Mouse (Mus musculus) right cerebral cortex, postnatal 14 days (tissue): ENCODE results near the gene Tube1.
A peak's percentile ranks its signal among the peaks of the same experiment; 100 is the strongest.

Experiments used
- DNase-seq: peaks from one replicate; pipeline ENCODE4 v3.0.0; 2022

The Tube1 gene

DNA sequence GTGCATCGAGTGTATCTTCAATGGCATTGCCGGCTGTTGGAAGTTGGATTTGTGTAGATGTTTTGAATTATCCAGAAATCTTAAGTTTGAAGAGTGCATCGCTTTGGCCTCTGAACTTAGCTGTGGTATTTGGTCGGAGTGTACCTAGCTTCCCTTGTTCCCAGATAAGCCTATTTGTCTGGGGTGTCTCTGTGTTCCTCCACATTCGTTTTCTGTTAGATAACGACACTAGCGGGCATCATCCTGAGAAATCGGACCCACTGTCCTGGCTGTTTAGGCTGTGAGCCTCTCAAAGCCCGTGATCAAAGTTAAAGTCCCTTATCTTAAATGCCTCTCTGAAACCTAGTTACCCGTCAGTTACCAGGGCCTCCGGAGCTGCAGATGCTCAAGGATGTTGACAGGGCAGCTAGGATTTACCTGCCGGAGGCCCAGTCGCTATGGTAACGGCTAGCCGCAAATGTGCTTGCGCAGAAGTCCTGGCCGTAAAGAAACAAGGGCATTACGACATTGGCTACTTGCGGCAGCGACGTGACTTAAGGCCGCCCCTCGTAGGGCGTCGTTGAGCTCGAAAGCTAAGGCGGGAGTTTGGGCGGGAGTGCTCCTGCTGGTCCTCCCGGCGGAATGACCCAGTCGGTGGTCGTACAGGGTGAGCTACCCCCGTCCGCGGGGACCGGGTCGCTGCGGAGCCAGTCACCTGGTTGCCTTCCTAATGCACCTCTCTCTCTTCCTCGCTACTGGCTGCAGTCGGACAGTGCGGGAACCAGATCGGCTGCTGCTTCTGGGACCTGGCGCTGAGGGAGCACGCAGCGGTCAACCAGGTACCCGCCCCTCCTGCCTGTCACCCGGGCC is at the start of gene Tube1, which contains the start of gene Fam229b:
TSS of gene Tube1 (plus strand) at position 515 of the 849 bp plus-strand sequence.
TSS of gene Fam229b (minus strand) at position 453 of the 849 bp plus-strand sequence.
- DNase-seq, result peak; percentile 91

DNA sequence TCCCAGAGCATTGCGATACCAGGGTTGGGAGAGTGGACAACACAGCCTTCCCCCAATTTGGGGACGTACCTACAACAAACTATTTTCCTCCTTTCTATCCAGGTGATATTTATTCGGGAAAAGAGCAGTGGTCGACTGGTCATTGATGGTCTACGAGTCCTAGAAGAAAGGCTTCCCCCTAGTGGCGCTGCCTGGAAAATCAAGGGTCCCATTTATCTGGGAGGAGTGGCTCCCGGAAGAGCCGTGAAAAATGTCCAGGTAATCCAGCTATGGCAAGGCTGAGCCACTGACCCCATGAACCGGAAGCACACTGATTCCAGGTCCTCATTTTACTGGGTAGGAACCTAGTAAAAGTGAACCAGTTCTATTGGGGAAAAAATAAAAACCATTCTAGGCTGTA is 36.8 kb upstream of the Tube1 start:
- DNase-seq, result peak; percentile 44

DNA sequence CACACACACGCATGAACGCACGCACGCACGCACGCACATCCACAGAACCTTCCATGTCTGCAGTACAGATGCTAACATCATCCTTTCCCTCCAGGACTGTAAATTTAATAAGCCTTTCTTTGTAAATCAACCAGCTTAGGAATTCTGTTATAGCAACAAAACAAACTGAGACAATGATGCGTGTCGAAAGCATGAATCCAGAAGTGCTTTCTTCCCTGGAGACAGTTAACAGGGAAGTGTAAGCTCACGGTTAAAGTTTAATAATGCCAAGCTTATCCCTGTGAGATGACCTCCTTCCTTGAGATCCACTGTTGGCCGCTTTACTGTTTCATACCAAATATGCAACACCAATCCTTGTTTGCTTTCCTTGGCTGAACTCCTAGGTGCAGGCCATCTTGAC is 35.0 kb upstream of the Tube1 start:
- no peak for DNase-seq

DNA sequence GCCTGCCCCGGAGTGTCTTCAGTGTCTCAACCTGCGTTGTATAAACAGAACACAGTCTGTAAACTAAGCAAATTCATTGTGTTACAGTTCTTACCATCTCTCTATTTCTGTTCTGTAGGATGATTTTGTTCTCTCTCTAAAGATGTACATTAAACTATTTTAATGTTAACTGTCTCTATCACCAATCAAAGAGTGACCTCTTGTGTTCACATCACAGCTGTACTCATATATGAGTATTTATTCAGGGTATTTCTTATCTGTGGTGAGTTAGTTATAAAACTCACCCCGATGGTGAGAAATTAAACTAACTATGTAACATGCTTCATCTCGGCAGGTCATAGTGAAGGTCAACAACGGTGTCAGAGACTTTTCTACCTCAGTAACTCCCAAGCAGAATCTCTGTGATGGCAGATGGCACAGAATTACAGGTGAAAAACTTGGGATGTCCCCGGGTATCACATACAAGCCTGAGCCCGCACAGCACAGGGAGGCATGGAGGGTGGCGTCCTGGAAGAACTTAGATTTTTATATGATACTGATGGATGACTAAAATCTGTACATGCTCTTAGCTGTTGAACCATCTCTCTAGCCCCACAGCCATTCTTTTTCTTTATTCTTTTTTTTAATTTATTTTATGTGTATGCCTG is 28.9 kb upstream of the Tube1 start:
- DNase-seq, result no peak

DNA sequence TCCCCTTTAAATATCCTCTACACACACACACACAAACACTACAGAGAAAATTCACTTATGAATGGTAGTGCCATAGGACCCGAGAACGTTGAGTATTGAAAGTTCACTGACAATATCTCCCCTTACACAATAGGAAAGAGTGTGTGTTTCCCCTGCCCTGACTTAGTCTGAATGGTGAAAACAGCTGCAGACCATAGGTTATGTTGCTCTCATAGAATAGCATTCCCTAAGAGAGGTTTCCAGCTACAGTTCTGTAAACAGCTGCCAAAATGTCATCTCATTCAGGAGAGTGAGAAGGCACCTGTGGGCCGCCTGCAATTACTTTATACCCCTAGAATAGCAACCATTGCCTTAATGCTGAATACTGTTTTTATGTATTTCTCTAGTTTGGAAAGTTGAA is 27.4 kb upstream of the Tube1 start:
- no peak for DNase-seq

DNA sequence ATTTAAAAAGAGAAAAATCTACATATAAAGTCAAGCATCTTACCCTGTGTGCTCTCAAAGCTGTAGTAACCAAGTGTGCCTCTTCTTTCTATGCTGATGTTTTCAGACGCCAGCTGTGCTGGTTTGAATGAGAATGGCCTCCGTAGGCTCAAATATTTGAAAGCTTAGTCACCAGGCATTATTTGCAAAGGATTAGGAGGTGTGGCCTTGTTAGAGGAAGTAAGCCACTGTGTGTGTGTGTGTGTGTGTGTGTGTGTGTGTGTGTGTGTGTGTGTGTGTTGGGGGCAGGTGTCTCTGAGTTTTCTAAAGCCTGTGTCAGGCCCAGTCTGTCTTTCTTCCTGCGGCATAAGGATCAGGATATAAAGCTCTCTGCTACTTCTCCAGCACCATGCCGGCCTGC is 26.8 kb upstream of the Tube1 start:
- no peak for DNase-seq

- DNase-seq, result no peak
These were observed 24.8 kb upstream of the Tube1 start for GRCm38 (mm10) chr10:39108837-39109488.

GRCm38 (mm10) chr10:39109489-39109874 is 24.3 kb upstream of the Tube1 start:
- DNase-seq, result no peak

DNA sequence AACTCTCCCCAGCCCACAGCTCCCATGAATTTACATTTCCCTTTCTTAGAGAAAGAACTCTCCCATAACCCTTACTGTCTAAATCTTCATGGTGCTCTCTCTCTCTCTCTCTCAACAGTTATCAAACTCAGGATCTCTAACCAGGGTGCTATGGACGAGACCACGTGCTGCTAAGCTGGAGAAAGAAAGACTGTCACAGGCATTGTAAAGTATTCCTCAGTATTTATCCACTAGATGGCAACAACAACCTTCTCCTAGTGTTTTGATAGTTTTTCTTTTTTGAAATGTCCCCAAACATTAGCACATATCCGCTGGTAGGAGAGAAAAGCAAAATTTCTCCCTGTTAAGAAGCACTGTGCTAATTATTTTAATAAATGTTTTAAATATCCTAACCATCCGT is 12.4 kb upstream of the Tube1 start:
- no peak for DNase-seq

DNA sequence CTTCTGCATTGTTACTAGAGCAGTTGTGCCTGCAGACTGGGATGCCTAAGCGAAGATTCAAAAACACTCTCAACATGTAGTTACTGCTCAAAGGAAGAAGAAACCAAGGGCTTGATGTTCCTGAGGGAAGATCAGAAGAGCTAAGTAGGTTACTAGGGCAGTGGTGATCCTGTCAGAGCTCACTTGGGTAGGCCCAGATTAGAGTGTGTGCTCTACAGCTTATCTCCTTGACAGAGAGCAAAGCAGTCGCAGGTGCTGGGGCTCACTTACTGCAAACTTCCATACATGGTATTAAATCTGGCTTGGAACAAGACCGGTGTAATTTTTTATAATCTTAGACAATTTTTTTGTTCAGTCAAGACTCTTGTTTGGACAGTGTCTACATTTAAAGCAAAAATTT is 4.0 kb downstream of the Tube1 start:
- DNase-seq, result no peak

DNA sequence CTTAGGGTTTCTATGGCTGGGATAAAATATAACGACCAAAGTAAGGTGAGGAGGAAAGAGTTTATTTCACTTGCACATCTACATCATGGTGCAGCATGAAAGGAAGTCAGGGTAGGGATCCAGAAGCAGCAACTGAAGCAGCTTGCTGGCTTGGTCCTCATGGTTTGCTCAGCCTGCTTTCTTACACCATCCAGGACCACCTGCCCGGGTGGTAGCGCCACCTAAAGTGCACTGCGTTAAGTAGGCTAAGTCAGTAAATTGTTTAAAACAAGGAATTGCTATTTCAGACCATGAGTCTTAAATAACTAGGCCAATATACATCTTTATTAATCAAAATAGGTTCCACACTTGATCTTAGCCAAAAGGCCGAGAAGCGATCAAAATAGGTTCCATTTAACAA is 5.0 kb downstream of the Tube1 start:
- DNase-seq, result no peak

DNA sequence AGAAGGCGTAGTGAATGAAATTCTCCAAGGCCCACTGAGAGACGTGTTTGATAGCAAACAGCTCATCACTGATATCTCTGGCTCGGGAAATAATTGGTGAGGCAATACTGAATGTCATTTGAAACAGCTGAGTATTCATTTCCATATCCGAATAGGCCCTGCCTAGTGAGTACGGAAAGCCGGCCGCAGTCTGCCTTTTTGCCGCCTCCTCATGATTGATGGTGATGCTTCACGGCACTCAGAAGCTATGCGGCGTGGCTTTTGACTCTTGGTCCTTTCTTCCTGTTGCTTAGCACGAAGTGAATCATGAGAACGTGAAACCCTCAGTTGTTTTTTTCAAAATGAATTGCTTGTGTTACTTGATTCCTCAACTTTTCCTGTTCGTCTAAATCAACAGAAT is 7.1 kb downstream of the Tube1 start:
- no peak for DNase-seq

- no peak for DNase-seq
These were observed 7.6 kb downstream of the Tube1 start for GRCm38 (mm10) chr10:39141401-39141800.

DNA sequence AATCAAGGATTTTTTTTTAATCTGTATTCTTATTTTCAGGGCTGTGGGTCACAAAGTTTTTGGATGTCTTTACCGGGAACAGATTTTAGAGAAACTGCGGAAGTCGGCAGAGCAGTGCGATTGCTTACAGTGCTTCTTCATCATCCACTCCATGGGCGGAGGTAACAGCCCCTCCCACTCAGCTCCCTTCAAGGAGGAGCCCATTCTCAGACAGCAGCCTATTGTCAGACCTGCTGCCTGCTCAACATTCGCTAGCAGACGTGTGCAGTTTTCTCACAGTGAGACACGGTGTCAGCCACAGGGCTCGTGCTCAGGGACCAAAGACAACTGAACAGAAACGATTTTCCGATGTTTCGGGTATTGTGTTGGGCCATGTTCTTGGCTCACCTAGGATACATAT is 8.4 kb downstream of the Tube1 start:
- DNase-seq, result no peak

DNA sequence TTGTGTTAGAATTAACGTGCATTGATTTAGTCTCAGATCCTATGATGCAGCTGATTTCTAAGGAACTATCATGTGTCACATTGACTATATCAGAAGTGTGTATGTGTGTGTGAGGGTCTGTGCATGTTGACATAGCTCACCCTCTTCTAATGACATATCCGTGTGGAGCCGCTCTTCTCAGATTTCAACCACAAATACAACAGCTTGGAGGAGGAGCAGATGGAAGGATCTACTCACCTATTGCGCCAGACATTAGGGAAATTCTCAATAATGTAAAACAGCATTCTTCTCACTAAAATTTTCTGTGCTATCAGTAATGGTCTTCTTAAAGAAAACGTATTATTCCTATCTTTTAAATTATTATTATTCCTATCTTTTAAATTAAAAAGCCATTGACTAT is 22.9 kb downstream of the Tube1 start:
- DNase-seq, result no peak

GRCm38 (mm10) chr10:39157321-39157720 is 23.5 kb downstream of the Tube1 start:
- DNase-seq, result no peak

DNA sequence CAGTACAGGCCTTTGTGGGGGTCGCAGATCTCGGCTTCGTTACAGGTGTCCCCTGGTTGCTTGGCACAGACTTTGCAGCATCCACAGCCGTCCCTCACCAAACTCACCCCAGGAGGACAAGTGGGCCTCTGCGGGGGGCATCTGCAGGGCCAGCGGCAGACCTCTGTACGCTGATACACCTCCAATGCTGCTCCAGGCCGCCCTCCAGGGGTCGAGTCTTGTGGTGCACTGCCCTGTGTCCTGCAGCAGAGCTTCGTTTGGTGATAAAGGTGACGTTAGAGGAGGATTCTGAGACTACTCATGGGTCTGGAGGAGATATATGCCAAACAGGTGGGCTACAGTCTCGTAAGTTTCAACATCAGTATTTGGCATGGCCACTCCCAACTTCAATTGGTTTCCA is 24.5 kb downstream of the Tube1 start:
- DNase-seq, result no peak

- DNase-seq, result no peak
These were observed 27.6 kb downstream of the Tube1 start for GRCm38 (mm10) chr10:39161406-39161805.

GRCm38 (mm10) chr10:39162666-39163484 is 29.1 kb downstream of the Tube1 start:
- no peak for DNase-seq

DNA sequence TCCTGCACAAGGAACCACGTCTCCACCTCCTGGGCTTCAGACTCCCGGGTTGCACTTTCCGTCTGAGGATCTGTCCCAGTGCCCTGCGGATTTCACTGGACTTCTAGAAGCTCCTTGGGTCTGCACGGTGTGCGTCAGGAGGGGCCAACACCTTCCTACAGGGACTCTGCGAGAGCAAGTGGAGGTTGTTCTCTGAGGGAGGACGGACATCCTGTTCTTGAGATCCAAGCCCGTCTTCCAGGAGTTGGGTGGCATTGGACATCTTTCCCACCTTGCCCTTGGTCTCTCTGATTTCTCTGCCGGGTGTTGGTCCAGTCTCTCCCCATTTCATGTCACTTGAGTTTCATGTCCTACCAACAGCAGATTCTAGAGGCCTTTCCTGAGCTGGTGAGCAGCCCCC is 29.9 kb downstream of the Tube1 start, which contains the start of gene Ccn6:
TSS of gene Ccn6 (minus strand) at position 101 of the 400 bp plus-strand sequence.
- DNase-seq, result no peak

DNA sequence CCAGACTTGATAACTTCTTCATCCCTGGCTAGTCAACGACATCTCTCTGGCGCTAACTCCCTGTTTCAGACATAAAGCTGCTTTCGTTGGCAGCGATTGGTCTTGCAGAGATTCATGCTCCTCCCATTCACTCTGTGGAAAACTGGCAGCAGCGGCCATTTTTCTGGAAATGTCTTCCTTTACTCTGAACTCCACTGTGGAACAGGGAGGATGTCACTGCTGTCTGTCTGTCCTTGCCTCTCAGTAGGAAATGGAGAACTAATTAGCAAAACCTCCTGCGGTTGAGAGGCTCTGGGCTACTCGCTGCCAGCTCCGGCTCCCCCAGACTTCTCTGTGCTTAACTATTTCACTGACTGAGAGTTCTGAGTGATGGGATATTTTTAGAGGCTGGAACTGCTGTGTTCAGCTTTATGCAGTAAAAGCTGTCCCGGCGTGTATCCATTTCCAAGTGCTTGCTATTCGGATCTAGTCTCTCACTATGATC is 31.9 kb downstream of the Tube1 start:
- peak; percentile 61 for DNase-seq

DNA sequence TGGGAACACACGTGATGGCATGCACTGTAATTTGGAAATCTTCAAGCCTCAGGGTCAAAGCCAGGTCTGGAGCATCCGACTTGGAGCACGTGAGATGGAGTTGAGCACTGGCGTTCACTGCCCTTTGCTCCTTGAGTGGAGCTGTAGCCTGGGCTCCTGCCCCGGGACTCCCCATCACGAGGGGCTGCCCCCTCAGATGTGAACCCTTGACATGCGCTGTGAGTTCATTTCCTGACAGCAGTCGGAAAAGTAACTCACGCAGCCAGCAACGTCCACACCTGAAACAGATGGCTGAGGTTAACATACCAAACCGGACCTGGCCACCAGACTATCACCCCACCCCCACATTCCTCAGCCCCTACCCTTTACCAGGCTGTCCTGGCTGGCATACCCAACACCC is 33.8 kb downstream of the Tube1 start:
- no peak for DNase-seq

- no peak for DNase-seq
These were observed 35.9 kb downstream of the Tube1 start for GRCm38 (mm10) chr10:39169642-39170041.
